Mouse (Mus musculus) ZHBTc4 (cell line): Measurements from ENCODE around the gene Nkpd1.
A peak's percentile ranks its signal among the peaks of the same experiment; 100 is the strongest.
"Not testable (repeated sequence)": the region's sequence is repeated elsewhere in the genome, so short reads cannot be mapped to it uniquely, and the experiment has no call there.

Experiments used
- DNase-seq: peaks from one replicate; pipeline ENCODE4 v3.0.0-alpha.2; 2011; ENCODE audit warnings: low read depth, low spot score

Gene Nkpd1

DNA sequence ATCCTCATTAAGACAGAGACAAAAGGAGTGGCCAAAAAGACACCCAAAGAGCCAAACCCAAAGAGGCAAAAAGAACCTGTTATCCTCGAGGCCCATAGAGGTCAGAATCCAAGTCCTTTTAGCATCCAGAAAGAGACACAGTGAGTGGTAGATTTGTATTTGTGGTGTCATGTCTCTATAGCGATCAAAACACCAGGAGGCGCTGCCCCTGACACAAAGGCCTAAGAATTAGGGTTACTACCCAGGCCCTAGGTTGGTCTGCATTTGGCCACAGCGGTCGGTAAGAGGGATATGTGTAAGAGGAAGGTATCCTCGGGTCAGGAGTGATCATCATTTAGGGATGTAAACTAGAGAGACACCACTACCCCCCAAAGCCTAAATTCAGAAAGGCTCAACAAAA, 11.3 kb upstream of the Nkpd1 start:
- peak; percentile 67 for DNase-seq

DNA sequence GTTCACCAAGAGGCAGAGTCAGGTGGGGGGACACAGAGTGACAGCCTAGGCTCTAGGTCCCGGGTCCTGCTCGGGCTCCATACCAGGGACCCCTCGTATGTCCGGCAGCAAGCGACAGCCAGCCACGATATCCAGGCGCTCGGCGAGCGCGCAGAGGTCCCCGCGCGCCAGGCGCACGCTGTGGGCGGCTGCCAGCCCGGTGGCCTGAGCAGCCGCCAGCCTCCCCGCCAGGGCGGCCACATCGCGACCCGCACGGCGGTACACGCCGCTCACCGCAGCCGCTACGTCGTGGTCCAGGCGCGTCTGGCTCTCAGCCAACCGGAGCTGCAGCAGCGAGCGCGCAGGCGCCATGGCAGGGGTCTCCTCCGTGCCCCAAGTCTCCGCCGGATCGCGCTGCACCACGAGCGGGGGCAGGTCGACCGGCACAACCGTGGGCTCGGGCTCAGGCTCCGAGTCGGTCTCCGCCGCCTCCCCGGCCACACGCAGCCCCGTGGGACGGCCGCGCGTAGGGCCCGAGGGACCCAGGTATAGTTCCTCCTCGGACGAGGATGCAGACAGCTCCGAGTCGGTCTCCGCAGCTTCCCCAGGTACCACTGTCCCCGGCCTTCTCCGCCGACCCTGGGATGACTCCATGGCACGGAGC, 10.5 kb upstream of the Nkpd1 start:
- DNase-seq = peak; percentile 80

DNA sequence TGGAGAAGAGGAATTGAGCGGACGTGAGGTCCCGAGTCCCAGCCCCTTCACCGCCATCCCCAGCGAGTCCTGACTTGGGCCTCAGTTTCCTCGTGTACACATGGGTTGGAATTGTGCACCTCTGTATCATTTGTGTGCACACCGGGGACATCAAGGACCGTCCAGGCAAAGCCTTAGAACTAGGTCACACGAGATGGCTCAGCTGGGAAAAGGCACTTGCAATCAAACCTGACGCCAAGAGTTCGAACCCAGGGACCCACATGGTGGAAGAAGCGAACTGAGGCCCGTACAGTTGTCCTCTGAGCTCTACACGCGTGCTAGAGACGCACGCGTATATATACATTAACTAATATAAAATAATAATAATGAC, 10.0 kb upstream of the Nkpd1 start:
- DNase-seq = no peak

DNA sequence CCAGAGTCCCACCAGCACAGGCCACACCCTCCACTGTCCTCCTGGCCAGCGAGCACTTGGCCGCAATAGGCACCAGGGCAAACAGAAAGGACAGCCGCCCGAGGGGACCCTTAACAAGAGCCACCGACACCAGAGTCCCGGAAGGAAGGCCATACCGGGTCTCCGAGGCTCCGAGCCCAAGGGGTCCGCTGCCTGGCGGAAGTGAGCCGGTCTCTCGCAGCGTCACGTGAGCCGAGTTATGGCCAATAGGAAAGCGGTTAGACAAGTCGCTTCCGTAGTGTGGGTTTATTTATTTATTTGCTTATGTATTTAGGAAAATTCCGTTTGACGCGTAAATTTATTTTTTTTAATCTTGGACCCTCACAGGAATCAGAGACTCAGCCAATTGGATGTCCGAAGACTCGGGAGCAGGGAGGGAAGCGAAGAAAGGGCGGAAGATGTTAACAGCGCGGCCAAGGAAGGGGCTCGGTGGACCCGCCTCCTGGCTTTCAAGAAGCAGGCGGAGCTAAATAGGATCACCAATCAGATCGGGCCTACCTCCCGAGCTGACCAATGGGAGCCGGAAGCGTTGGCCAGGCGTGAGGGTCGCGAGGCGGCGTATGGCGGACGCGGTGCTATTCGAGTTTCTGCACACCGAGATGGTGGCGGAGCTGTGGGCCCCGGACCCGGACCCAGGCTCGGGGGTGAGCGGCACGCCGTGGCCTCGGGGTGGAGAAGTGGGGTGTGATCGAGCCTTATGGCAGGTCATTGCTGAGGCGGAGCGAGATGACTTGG, 9.3 kb upstream of the Nkpd1 start, which contains the start of the genes Bloc1s3 and Trappc6a:
Gene Bloc1s3, minus strand, starts transcription at position 218 of the 774 bp plus-strand sequence.
Gene Trappc6a, plus strand, starts transcription at position 246 of the 774 bp plus-strand sequence.
- DNase-seq = peak; percentile 96

DNA sequence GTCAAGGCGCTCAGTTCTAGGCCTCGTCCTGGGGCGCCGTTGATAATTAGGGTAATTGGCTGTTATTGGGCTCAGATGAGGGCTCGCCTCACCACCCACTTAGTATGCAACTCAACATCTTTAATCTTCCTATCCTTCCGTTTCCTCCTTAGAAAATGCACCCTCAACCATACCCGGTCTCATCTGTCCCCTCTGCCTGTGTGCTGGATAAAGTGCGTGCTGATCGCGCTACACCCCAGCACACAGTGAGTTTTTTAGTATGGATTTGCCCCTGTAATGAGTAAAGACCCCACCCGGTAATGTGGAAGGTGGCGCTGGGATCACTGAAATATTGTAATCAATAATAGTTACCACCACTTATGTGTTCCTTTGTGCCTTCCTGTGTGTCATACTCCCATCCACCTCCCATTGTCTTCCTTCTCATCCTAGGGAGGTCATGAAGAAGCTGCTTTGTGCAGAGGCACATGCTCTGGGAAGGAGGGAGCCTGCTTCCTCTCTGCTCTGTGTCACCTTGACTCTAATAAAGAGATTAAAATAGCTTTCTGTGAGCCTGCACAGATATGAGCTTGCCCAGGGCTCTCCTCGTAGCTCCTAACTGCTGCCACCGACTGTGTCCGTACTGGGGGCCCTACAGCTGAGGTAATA, 8.6 kb upstream of the Nkpd1 start:
- no peak for DNase-seq

DNA sequence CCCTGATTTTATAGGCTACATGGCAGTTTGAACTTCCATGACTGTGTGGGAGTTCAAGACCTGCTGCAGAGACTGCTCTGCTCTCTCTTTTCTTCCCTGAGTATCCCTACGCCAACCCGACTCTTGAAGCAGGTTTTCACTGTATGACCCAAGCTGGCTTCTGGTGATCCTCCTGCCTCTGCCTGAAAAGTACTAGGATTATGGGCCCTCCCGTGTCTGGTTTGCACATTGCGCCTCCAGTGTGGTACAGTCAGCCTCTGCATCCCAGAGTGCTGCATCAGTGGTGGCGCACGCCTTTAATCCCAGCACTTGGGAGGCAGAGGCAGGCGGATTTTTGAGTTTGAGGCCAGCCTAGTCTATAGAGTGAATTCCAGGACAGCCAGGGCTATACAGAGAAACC, 7.9 kb upstream of the Nkpd1 start:
- DNase-seq = peak; percentile 57

DNA sequence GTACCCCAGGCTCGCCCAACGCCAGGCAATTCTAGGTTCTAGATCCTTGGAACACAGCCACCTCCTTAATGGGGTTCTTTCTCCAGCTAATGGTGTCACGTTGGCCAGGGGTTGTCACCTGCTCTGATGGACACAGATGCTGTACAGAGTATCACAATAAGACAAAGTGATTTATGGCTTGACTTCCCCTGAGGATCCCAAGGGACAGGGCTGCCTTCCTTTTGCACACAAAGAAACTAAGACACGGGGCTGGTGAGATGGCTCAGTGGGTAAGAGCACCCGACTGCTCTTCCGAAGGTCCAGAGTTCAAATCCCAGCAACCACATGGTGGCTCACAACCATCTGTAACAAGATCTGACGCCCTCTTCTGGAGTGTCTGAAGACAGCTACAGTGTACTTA, 5.7 kb upstream of the Nkpd1 start:
- DNase-seq = not testable (repeated sequence)

DNA sequence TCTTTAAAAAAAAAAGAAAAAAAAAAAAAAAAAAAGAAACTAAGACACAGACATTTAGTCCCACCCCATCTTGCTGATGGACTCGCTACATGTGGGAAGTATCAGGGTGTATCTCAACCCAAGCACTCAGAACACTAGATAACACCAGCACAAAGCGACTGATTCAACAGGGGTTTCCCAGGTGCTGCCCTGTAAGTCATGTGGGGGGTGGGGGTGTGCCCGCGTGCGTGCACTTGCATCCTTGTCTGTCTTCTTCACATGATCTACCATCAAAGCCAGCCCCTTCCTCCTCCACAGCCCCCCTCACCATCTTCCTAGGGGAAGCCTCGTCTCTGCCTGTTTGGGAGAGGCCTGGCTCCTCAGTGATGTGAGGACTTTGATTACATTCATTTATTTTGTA, 5.3 kb upstream of the Nkpd1 start:
- DNase-seq = no peak

DNA sequence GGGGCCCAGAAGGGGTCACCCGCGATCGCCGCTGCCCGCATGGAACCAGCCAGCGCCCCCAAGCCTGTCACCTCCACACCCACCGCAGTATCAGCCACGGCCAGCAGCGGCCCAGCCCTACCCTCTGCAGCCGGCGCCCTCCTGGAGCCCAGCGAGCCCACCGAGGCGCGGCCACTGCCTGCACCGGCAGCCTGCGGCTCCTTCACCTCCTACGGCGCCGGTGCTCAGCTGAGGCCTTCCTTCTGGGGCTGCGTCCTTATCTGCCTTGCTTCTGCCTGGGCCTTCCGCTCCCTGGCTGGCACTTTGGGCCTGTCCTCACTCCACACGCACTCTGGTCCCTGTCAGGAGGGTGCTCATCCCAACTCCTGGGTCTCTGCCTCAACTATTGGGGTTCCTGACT, 2.4 kb downstream of the Nkpd1 start:
- DNase-seq = no peak

DNA sequence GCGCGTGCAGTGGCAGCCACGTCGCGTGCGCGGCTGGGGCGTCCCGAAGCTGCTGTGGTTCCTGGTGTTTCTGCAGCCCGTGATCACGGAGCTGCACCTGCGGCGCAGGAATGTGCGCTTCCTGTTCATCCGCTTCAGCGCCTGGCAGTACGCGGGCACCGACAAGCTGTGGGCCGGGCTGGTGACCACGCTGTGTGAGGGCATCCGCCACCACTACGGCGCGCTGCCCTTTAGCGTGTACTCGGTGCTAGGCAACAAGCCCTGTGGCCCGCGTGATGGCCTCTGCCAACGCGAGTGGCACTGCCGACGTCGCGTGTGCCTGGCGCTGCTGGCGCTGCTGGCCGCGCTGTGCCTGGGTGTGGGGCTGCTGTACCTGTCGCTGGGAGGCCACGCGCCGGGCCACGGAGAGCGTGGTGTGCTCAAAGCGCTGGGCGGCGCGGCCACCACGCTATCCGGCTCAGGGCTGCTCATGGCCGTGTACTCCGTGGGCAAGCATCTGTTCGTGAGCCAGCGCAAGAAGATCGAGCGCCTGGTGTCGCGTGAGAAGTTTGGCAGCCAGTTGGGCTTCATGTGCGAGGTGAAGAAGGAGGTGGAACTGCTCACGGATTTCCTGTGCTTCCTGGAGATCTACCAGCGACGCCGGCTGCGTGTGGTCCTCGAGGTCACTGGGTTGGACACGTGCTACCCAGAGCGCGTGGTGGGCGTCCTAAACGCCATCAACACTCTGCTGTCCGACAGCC, 5.5 kb downstream of the Nkpd1 start:
- peak; percentile 54 for DNase-seq

DNA sequence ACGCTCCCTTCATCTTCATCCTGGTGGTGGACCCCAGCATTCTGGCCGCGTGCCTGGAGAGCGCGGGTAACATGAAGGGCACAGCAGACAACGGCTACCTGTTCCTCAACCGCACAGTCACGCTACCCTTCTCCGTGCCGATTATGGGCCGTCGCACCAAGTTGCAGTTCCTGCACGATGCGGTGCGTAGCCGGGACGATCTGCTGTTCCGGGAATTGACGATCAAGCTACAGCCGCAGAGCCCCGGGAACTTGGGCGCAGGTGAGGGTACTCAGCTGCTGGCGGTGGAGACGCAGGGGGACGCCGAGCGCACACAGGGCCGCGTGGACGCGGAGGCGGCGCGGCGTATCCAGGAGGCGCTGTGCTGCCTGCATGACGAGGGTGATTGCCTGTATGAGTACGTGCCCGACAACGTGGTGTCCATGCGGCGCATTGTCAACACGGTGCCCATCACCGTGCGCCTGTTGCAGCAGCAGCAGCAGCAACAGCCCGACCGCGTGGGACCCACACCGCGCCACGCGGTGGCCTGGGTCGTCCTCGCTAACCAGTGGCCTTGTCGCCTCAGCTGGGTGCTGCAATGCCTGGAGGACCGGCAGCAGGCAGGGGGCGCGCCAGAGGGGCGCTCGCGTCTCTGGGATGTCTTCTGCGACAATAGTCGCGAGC, 6.2 kb downstream of the Nkpd1 start:
- peak; percentile 75 for DNase-seq

DNA sequence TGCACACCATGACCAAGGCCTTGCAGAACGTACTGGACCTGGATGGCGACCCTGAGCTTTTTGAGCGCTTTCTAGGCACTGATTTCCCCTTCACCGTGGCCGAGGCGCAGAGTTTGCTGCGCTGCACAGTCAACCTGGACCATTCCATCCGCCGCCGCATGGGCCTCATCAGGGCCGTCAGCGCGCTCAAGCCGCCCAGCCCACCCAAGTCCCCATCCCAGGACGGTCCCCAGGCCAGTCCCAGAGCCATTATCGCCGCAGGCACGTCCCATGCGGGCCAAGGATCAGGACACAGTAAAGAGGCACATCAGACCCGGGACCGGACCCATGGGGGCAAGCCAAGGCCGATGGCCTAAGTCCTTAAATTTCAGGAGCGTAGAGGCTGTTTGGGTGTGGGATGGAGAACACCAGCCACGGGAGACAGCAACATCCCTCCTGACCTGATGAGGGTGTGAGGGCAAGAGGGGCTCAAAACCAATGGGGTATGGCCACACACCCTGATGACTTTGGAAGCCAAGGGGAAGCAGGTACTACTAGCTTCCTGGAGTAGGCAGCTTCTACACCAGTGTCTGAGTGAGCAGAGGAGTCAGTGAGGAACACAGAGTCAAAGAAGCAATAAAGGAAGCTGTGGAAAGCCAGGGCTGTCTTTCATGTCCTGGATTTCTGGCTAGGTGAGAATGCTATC, 6.9 kb downstream of the Nkpd1 start:
- DNase-seq = no peak

DNA sequence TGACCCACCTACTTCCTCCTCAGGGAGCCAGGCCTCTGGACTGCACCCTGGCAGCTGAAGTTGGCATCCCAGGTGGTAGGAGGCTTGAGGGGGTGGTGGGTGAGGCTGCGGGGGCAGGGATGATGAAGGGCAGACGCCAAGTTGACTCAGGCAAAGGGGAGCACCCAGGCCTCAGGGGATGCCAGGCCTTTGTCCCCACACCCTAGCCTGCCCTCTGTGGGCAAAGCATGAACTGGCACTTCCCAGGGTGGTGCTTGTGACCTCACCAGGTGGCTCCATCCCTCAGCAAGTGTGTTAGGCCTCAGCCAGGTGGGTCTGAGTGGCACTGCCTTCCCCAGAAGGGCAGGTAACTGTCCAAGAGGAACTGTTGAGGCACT, 7.5 kb downstream of the Nkpd1 start:
- no peak for DNase-seq

DNA sequence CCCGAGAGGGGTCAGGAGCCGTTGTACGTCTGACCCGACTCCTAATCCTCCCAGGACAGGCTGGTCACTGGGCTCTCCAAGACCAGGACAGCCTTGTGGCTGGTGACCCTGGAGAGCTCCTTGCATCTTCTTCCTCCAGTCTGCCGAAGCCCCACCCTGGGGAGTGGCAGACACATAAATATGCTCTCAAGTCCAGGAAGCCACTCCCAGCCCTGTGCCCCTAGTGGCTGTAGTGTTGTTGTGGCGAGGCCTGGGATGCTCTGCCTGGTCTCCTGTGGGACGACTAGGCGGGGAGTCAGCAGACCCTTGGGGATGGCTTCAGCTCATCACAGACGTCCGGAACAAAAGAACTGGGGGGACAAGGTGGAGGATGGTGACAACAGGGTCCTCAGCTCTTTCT, 13.4 kb downstream of the Nkpd1 start:
- DNase-seq = peak; percentile 82

DNA sequence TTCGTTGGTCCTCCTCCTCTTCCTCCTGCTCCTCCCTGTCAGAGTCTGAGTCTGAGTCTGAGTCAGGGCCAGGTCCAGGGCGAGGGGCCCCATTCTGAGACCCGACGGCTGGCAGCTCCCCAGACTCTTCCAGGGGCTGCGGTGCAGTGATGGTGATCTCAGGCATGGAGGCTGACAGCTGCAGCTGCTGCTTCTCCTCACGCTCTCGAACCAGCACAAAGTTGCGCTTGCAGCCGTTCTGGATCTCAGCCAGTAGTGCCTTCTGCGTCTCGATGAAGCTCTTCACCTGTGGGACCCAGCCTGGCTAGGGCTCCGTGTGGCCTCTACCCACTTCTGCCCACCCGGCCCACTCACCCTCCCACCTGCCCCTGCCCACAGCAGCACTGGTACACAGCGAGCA, 14.6 kb downstream of the Nkpd1 start:
- DNase-seq = no peak

DNA sequence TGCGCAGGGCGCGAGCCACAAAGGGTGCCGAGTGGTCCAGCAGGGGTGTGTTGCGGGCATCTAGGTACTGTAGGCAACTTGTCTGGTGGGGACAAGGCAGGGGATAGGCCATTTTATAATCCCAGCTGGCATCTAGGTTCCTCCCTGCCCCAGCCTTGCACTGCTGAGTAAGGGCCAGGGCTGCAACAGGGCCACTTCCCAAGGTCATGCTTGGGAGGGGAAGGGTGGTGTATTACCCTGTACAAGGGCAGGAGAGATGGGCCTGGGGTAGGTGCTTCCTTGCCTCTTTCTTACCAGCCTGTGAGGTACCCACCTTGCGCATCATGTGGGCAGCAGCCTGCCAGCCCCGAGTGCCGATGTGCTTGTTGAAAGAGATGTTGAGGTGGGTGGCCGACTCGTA, 17.0 kb downstream of the Nkpd1 start:
- no peak for DNase-seq

DNA sequence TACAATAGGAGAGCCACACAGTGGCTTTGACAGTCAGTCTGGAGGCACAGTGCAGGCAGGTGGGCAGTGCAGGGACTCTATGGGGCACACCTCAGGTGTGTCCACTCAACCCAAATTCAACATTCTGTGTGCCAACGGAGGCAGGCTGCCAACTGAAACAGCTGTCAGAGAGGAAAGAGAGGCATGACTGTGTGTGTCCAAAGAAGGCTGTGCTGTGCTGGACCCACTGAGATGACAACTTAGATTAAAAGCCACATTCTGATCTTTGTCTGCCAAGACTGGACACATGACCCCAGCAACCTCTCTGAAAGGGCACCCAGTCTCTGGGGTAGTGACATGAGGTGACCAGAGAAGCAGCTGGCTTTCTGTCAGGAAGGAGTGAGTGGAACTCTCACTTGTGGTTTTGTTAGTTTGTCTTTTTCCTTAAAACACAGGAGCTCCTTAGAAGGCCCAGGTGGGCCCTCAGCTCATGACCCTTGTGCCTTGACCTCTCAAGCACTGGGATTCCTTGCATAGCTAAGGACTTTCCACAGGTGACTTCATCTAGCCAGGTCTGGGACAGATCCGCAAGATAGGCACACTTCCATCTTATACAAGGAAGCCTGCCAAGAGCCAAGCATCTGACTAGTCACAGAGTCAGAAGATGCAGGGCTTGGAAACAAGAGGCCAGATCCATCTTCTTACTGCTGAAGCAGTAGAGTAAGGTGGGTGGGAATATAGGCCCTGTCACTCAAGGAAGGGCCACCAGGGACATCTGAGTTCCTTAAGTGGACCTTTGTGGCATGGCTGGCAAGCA, 23.3 kb downstream of the Nkpd1 start:
- DNase-seq = no peak

DNA sequence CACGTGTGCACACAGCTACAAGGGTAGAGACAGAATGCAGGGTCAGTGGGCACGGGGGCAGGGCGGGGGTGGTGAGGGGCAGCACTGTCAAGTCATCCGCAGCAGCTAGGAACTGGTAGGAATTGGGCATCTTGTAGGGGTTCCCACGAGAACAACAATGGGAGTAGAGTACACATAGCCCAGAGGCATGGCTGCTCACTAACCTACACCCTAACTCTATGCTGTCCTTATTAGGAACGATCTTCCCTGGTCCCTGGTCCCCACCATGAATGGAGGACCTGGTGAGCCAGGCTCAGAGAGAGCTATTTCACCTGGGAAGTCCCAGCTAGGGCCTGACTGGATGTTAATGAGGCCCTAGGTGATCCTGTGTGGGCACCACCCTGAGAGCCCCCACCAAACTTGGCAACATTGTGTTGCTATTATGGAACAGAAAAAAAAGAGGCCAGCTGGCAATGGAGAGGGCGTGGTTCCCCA, 24.1 kb downstream of the Nkpd1 start:
- no peak for DNase-seq

DNA sequence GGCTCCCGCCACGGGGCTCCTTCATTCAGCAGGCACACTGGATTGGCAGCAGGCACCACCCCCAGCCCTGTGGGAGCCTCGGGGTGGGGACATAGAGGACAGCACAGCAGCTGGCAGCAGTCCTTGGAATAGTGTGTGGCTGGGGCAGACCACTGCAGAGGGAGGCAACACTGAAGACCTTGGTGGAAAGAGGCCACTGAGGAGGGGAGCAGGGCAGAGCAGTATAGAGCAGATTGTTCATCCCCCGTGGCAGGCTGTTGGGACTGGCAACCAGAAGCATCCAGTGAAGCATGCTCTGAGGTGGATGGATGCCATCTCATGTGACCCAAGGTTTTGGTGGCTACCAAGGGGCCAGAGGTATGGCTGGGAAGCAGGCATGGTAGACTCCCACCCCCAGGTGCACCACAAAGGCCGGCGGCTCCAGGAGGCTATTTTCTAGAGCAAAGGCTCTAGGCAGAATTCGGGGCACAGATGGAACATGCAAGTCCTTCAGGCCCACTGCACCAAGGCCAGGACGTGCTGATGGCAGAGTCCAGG, 24.6 kb downstream of the Nkpd1 start:
- DNase-seq = no peak

DNA sequence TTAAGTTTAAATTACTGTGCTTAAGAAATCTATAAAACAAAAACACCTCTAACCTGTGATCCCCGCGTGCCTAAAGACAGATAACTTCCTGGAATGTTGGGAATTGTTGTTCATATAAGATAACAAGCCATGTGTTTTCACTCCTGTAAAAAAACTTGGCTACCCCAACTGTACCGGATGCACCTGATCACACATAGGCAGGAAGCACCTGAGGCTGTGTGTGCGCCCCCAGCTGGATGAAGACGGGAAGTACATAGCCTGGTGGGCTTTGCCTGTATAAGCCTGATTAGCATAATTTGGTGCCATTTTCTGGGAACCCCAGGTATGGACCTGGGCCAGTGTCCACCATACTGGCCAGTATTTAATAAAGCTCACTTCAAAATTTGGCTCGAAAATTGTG, 25.9 kb downstream of the Nkpd1 start:
- peak; percentile 39 for DNase-seq
